Mouse (Mus musculus) ES-Bruce4 (cell line): ENCODE data around the gene Arpc1b.

ENCODE experiments used
- CTCF ChIP-seq: IDR thresholded peaks from one replicate; pipeline ENCODE4 v1.8.1; 2011; ENCODE audit warnings: low read depth, low read length
- POLR2A ChIP-seq: IDR thresholded peaks from one replicate; pipeline ENCODE4 v1.8.1; 2011; ENCODE audit warnings: low read length; ENCODE audit not compliant: insufficient read depth

DNA sequence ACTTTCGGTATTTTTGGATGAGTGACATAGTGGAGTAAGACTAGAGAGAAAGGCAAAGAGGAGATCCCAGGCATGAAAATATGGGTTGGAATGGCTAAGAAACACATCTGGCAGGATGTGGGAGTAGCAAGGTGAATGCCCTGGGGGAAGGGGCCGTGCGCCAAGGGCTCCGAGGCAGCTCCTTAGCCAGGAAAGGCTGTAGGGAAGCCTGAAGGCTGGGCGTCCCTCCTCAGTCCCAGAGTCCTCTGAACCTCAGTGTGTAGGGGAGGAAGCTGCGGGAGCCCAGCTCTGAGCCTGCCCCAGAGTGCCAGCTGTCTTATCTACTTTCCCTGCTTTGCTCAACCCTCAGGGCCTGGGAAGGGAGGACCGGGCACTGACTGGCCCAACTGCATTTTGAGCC lies 6.9 kb downstream of the Arpc1b start:
- TF ChIP-seq CTCF (no peak), POLR2A (no peak)
